Mouse (Mus musculus): ENCODE results near the gene Nprl3. TPM values are rescaled to one million over a fixed set of nuclear protein-coding genes. Genes with fewer than 3 reads are reported as not detected.

Nprl3 gene
- polyA plus RNA-seq (2014; fragmentation: Illumina TruSeq; extraction: RNeasy Lipid Tissue Mini Kit (QIAGEN cat#74804); ENCODE audit: low read depth, low replicate concordance) = 7.3 TPM

GRCm38 (mm10) chr11:32267188-32267884 lies at the start of gene Nprl3:
Gene Nprl3 (minus strand): TSS chr11:32267707.

GRCm38 (mm10) chr11:32299865-32300264 lies 32.4 kb upstream of the Nprl3 start, which contains the start of gene Hbq1a:
Gene Hbq1a (plus strand): TSS chr11:32300069.

GRCm38 (mm10) chr11:32296203-32296602 lies 28.7 kb upstream of the Nprl3 start, which contains the start of gene Hba-a2:
Gene Hba-a2 (plus strand): TSS chr11:32296489.

GRCm38 (mm10) chr11:32286695-32287492 lies 19.4 kb upstream of the Nprl3 start, which contains the start of gene Hbq1b:
Gene Hbq1b (plus strand): TSS chr11:32286965.

GRCm38 (mm10) chr11:32283091-32283777 lies 15.7 kb upstream of the Nprl3 start, which contains the start of gene Hba-a1:
Gene Hba-a1 (plus strand): TSS chr11:32283511.

GRCm38 (mm10) chr11:32276347-32276746 lies 8.8 kb upstream of the Nprl3 start, which contains the start of gene Hba-x:
Gene Hba-x (plus strand): TSS chr11:32276400.

GRCm38 (mm10) chr11:32226124-32226871 lies 41.2 kb downstream of the Nprl3 start, which contains the start of gene Mpg:
Gene Mpg (plus strand): TSS chr11:32226505.

GRCm38 (mm10) chr11:32221951-32222409 lies 45.5 kb downstream of the Nprl3 start, which contains the start of gene Rhbdf1:
Gene Rhbdf1 (minus strand): TSS chr11:32222300.

GRCm38 (mm10) chr11:32205058-32205873 lies 62.2 kb downstream of the Nprl3 start, which contains the start of gene Snrnp25:
Gene Snrnp25 (plus strand): TSS chr11:32205415.

GRCm38 (mm10) chr11:32200075-32200601 lies 67.4 kb downstream of the Nprl3 start, which contains the start of gene Il9r:
Gene Il9r (minus strand): TSS chr11:32200279.

Other genes with a start within 250 kb of the Nprl3 start
- gene Il9r, start 67.4 kb downstream of the Nprl3 start, polyA plus RNA-seq (2014; fragmentation: Illumina TruSeq; extraction: RNeasy Lipid Tissue Mini Kit (QIAGEN cat#74804); ENCODE audit: low read depth, low replicate concordance) = not detected
- 1.4 TPM for gene Snrnp25, start 62.3 kb downstream of the Nprl3 start, polyA plus RNA-seq (2014; fragmentation: Illumina TruSeq; extraction: RNeasy Lipid Tissue Mini Kit (QIAGEN cat#74804); ENCODE audit: low read depth, low replicate concordance)
- gene Rhbdf1, start 45.4 kb downstream of the Nprl3 start, polyA plus RNA-seq (2014; fragmentation: Illumina TruSeq; extraction: RNeasy Lipid Tissue Mini Kit (QIAGEN cat#74804); ENCODE audit: low read depth, low replicate concordance) = not detected
- gene Mpg, start 41.2 kb downstream of the Nprl3 start, polyA plus RNA-seq (2014; fragmentation: Illumina TruSeq; extraction: RNeasy Lipid Tissue Mini Kit (QIAGEN cat#74804); ENCODE audit: low read depth, low replicate concordance) = 3.4 TPM
- not detected for gene Hba-x, start 8.7 kb upstream of the Nprl3 start, polyA plus RNA-seq (2014; fragmentation: Illumina TruSeq; extraction: RNeasy Lipid Tissue Mini Kit (QIAGEN cat#74804); ENCODE audit: low read depth, low replicate concordance)
- 1.6 TPM for gene Hba-a1, start 15.8 kb upstream of the Nprl3 start, polyA plus RNA-seq (2014; fragmentation: Illumina TruSeq; extraction: RNeasy Lipid Tissue Mini Kit (QIAGEN cat#74804); ENCODE audit: low read depth, low replicate concordance)
- not detected for gene Hbq1b, start 19.3 kb upstream of the Nprl3 start, polyA plus RNA-seq (2014; fragmentation: Illumina TruSeq; extraction: RNeasy Lipid Tissue Mini Kit (QIAGEN cat#74804); ENCODE audit: low read depth, low replicate concordance)
- gene Hba-a2, start 28.8 kb upstream of the Nprl3 start, polyA plus RNA-seq (2014; fragmentation: Illumina TruSeq; extraction: RNeasy Lipid Tissue Mini Kit (QIAGEN cat#74804); ENCODE audit: low read depth, low replicate concordance) = 196 TPM
- not detected for gene Hbq1a, start 32.4 kb upstream of the Nprl3 start, polyA plus RNA-seq (2014; fragmentation: Illumina TruSeq; extraction: RNeasy Lipid Tissue Mini Kit (QIAGEN cat#74804); ENCODE audit: low read depth, low replicate concordance)
- gene Sh3pxd2b, start 80.1 kb upstream of the Nprl3 start, polyA plus RNA-seq (2014; fragmentation: Illumina TruSeq; extraction: RNeasy Lipid Tissue Mini Kit (QIAGEN cat#74804); ENCODE audit: low read depth, low replicate concordance) = 0.13 TPM
- gene Ubtd2, start 187.7 kb upstream of the Nprl3 start, polyA plus RNA-seq (2014; fragmentation: Illumina TruSeq; extraction: RNeasy Lipid Tissue Mini Kit (QIAGEN cat#74804); ENCODE audit: low read depth, low replicate concordance) = 0.69 TPM